Mouse (Mus musculus): ENCODE results near the gene Htatip2. TPM values are rescaled to one million over a fixed set of nuclear protein-coding genes. Genes with fewer than 3 reads are reported as not detected.

Gene Htatip2
- polyA plus RNA-seq, 2 experiments: 5.4 to 10.3 TPM

- Histone ChIP-seq H3K9ac (ENCODE audit: low read depth, low read length, severe bottlenecking) (no peak overlapping the region), H3K4me1 (ENCODE audit: control insufficient read depth, insufficient read depth, low read length) (0 out of 2 replicates have a peak, but pooled peaks cover 3% of the 10 kb centered on the region), H3K27me3 (ENCODE audit: control insufficient read depth, insufficient read depth, low read length) (no peaks in the 10 kb centered on the region), H3K9me3 (ENCODE audit: control insufficient read depth, low read length) (no peaks in the 10 kb centered on the region), H3K27ac (replicated peaks; ENCODE audit: low read depth, low read length) (no peak overlapping the region), H3K4me2 (replicated peaks; ENCODE audit: low read depth, low read length, severe bottlenecking) (0 out of 2 replicates have a peak overlapping the region, but pooled peaks have one; percentile 88), H3K4me3 (replicated peaks; ENCODE audit: low read length) (no peak overlapping the region), H3K36me3 (ENCODE audit: control insufficient read depth, insufficient read depth, low read length) (peaks cover 11% of the 10 kb centered on the region)
- TF ChIP-seq POLR2A (IDR thresholded peaks at IDR 0.05; ENCODE audit: borderline replicate concordance, extremely low read depth, insufficient read depth, insufficient read length): no peak
- WGBS: 41% methylated on average over 3 of the region's 3 CpGs
- DNase-seq (ENCODE audit: low spot score) (no peak), ATAC-seq (ENCODE audit: low FRiP score, low read depth) (no peak)
Measured at GRCm38 (mm10) chr7:49777585-49777984, 18.7 kb downstream of the Htatip2 start.

GRCm38 (mm10) chr7:49778114-49778901, 19.4 kb downstream of the Htatip2 start, which contains the start of gene Prmt3:
Gene Prmt3 (plus strand): TSS chr7:49778346.
- ATAC-seq (ENCODE audit: low FRiP score, low read depth): peak; percentile 95
- Histone ChIP-seq H3K27me3 (ENCODE audit: control insufficient read depth, insufficient read depth, low read length) (no peaks in the 10 kb centered on the region), H3K4me3 (replicated peaks; ENCODE audit: low read length) (peak within 1 kb of the TSS; percentile 69), H3K4me1 (ENCODE audit: control insufficient read depth, insufficient read depth, low read length) (0 out of 2 replicates have a peak, but pooled peaks cover 3% of the 10 kb centered on the region), H3K4me2 (replicated peaks; ENCODE audit: low read depth, low read length, severe bottlenecking) (peak within 1 kb of the TSS; percentile 88), H3K27ac (replicated peaks; ENCODE audit: low read depth, low read length) (peak within 1 kb of the TSS; percentile 73), H3K9me3 (ENCODE audit: control insufficient read depth, low read length) (no peaks in the 10 kb centered on the region), H3K36me3 (ENCODE audit: control insufficient read depth, insufficient read depth, low read length) (peaks cover 18% of the 10 kb centered on the region), H3K9ac (ENCODE audit: low read depth, low read length, severe bottlenecking) (peak within 1 kb of the TSS; percentile 76)
- peak; percentile 97 for DNase-seq (ENCODE audit: low spot score)
- no peak for TF ChIP-seq POLR2A (IDR thresholded peaks at IDR 0.05; ENCODE audit: borderline replicate concordance, extremely low read depth, insufficient read depth, insufficient read length)
- WGBS: under 1% methylated on average over 67 of the region's 92 CpGs

- no peak overlapping the region for H3K27ac ChIP-seq (replicated peaks; ENCODE audit: low read depth, low read length)
- WGBS: 78% methylated on average over 12 of the region's 12 CpGs
- no peaks in the 10 kb centered on the region for H3K27me3 ChIP-seq (ENCODE audit: control insufficient read depth, insufficient read depth, low read length)
- H3K4me1 ChIP-seq (ENCODE audit: control insufficient read depth, insufficient read depth, low read length): 0 out of 2 replicates have a peak, but pooled peaks cover 3% of the 10 kb centered on the region
- H3K4me2 ChIP-seq (replicated peaks; ENCODE audit: low read depth, low read length, severe bottlenecking): peak overlapping the region; percentile 88
- DNase-seq (ENCODE audit: low spot score): no peak
- peak overlapping the region; percentile 76; the same call in 1 of the 2 replicates for H3K9ac ChIP-seq (ENCODE audit: low read depth, low read length, severe bottlenecking)
- no peak for TF ChIP-seq POLR2A (IDR thresholded peaks at IDR 0.05; ENCODE audit: borderline replicate concordance, extremely low read depth, insufficient read depth, insufficient read length)
- H3K9me3 ChIP-seq (ENCODE audit: control insufficient read depth, low read length): no peaks in the 10 kb centered on the region
- no peak for ATAC-seq (ENCODE audit: low FRiP score, low read depth)
- H3K4me3 ChIP-seq (replicated peaks; ENCODE audit: low read length): peak overlapping the region; percentile 69
- H3K36me3 ChIP-seq (ENCODE audit: control insufficient read depth, insufficient read depth, low read length): peaks cover 23% of the 10 kb centered on the region
Measured at GRCm38 (mm10) chr7:49778904-49779615, 20.1 kb downstream of the Htatip2 start.

- no peak overlapping the region for H3K9ac ChIP-seq (ENCODE audit: low read depth, low read length, severe bottlenecking)
- 0 out of 2 replicates have a peak, but pooled peaks cover 3% of the 10 kb centered on the region for H3K4me1 ChIP-seq (ENCODE audit: control insufficient read depth, insufficient read depth, low read length)
- no peak overlapping the region for H3K4me2 ChIP-seq (replicated peaks; ENCODE audit: low read depth, low read length, severe bottlenecking)
- ATAC-seq (ENCODE audit: low FRiP score, low read depth) (no peak), DNase-seq (ENCODE audit: low spot score) (no peak)
- no peak overlapping the region for H3K27ac ChIP-seq (replicated peaks; ENCODE audit: low read depth, low read length)
- H3K27me3 ChIP-seq (ENCODE audit: control insufficient read depth, insufficient read depth, low read length): no peaks in the 10 kb centered on the region
- no peaks in the 10 kb centered on the region for H3K9me3 ChIP-seq (ENCODE audit: control insufficient read depth, low read length)
- H3K36me3 ChIP-seq (ENCODE audit: control insufficient read depth, insufficient read depth, low read length): peaks cover 56% of the 10 kb centered on the region
- H3K4me3 ChIP-seq (replicated peaks; ENCODE audit: low read length): no peak overlapping the region
- WGBS: 100% methylated on average over 2 of the region's 2 CpGs
- no peak for TF ChIP-seq POLR2A (IDR thresholded peaks at IDR 0.05; ENCODE audit: borderline replicate concordance, extremely low read depth, insufficient read depth, insufficient read length)
Measured at GRCm38 (mm10) chr7:49783017-49783416, 24.1 kb downstream of the Htatip2 start.

GRCm38 (mm10) chr7:49785141-49785540, 26.2 kb downstream of the Htatip2 start:
- no peak overlapping the region for H3K4me3 ChIP-seq (replicated peaks; ENCODE audit: low read length)
- no peak overlapping the region for H3K4me2 ChIP-seq (replicated peaks; ENCODE audit: low read depth, low read length, severe bottlenecking)
- no peak overlapping the region for H3K9ac ChIP-seq (ENCODE audit: low read depth, low read length, severe bottlenecking)
- no peaks in the 10 kb centered on the region for H3K27me3 ChIP-seq (ENCODE audit: control insufficient read depth, insufficient read depth, low read length)
- no peak overlapping the region for H3K27ac ChIP-seq (replicated peaks; ENCODE audit: low read depth, low read length)
- peaks cover 71% of the 10 kb centered on the region for H3K36me3 ChIP-seq (ENCODE audit: control insufficient read depth, insufficient read depth, low read length)
- TF ChIP-seq POLR2A (IDR thresholded peaks at IDR 0.05; ENCODE audit: borderline replicate concordance, extremely low read depth, insufficient read depth, insufficient read length): no peak
- no peaks in the 10 kb centered on the region for H3K9me3 ChIP-seq (ENCODE audit: control insufficient read depth, low read length)
- DNase-seq (ENCODE audit: low spot score): no peak
- ATAC-seq (ENCODE audit: low FRiP score, low read depth): no peak
- no peaks in the 10 kb centered on the region for H3K4me1 ChIP-seq (ENCODE audit: control insufficient read depth, insufficient read depth, low read length)
- WGBS: 97% methylated on average over 7 of the region's 7 CpGs

Data from limb, embryonic 14.5 days (tissue).